Mouse (Mus musculus) G1E (cell line): ENCODE data around the gene Pwwp2b. TPM values are rescaled to one million over a fixed set of nuclear protein-coding genes. Genes with fewer than 3 reads are reported as not detected.

ENCODE experiments used
- ATAC-seq: 2 replicates; pipeline ENCODE4 v1.8.0; 2016; ENCODE audit warnings: mild to moderate bottlenecking; ENCODE audit not compliant: insufficient number of reproducible peaks, poor library complexity, low FRiP score, severe bottlenecking; ENCODE audit errors: extremely low read depth
- DNase-seq: peaks from one replicate; pipeline ENCODE4 v3.0.0; 2012; ENCODE audit warnings: low spot score
- H3K27me3 ChIP-seq: 2 replicates; pipeline ENCODE4 v1.6.1; 2012; ENCODE audit warnings: mild to moderate bottlenecking, low read length, inconsistent platforms; ENCODE audit not compliant: insufficient read depth
- H3K36me3 ChIP-seq: replicated peaks from 2 replicates; pipeline ENCODE3; 2012; ENCODE audit warnings: mild to moderate bottlenecking, inconsistent platforms
- H3K4me1 ChIP-seq: 2 replicates; pipeline ENCODE4 v1.6.1; 2012; ENCODE audit warnings: low read depth, low read length, inconsistent platforms, mixed read lengths; ENCODE audit not compliant: insufficient read depth
- H3K4me3 ChIP-seq: 2 replicates; pipeline ENCODE4 v1.5.1; 2012; ENCODE audit warnings: low read depth, mild to moderate bottlenecking, inconsistent platforms, low read length, moderate library complexity, mixed read lengths
- H3K9me3 ChIP-seq: replicated peaks from 2 replicates; pipeline ENCODE4 v1.6.1; 2012; ENCODE audit warnings: inconsistent platforms
- CTCF ChIP-seq: IDR thresholded peaks from 2 replicates; pipeline ENCODE4 v1.5.1; 2012; ENCODE audit warnings: low read depth, low read length, inconsistent platforms, mixed read lengths
- GATA1 ChIP-seq: IDR thresholded peaks from 2 replicates; pipeline ENCODE4 v1.6.1; 2012; ENCODE audit warnings: borderline replicate concordance, low read length, inconsistent platforms, mixed read lengths
- GATA2 ChIP-seq: IDR thresholded peaks from 2 replicates; pipeline ENCODE4 v1.6.1; 2012; ENCODE audit warnings: low read depth, low read length, inconsistent platforms, borderline replicate concordance
- POLR2AphosphoS5 ChIP-seq: IDR thresholded peaks from 2 replicates; pipeline ENCODE4 v1.6.1; 2012; ENCODE audit warnings: low read depth, low read length, inconsistent platforms; ENCODE audit not compliant: insufficient replicate concordance
- TAL1 ChIP-seq: conservative IDR thresholded peaks from 2 replicates; pipeline ENCODE4 v1.6.1; 2012; ENCODE audit warnings: low read depth, low read length, inconsistent platforms, mixed read lengths
- polyA plus RNA-seq: library from polyadenylated mRNA; stranded (reverse); fragments of >175 nt; gene quantifications from 2 replicates; pipeline ENCODE4 v1.2.3, GENCODE M21; 2012
- total RNA-seq, 2 experiments: library from RNA; stranded (forward) in 1 of 2; stranded (reverse) in 1 of 2; fragments of 200-1000 nt in 1 of 2; fragments of >200 nt in 1 of 2; fragmentation: Nextera tagmentation in 1 of 2; gene quantifications; 2 replicates each; pipeline ENCODE4 v1.2.3; 2014 to 2017

Pwwp2b gene
- total and polyA plus RNA-seq, 3 experiments, result 0.01 to 0.05 TPM; not detected in 1

DNA sequence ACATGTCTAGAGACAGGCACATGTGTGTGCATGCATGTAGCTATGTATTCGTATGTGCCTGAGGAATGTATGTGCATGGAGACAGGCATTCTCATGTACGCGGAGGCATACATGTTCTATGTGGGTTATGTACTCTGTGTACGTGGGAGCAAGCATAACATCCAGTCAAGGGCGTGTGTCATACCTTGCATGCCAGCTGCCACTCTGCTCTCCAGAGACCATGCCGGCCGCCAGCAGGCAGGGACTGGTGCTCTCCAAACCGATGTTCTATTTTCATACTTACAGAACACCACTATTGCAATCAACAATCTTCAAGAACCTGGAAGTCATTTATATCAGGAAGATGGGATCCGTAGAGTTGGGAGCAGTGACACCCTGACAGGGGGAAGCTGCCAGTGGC, 31.8 kb upstream of the Pwwp2b start:
- DNase-seq, result no peak
- TF ChIP-seq TAL1, result no peak
- TF ChIP-seq CTCF, result no peak
- no peak for TF ChIP-seq GATA1
- no peak for TF ChIP-seq GATA2
- no peak for TF ChIP-seq POLR2AphosphoS5
- Histone ChIP-seq H3K9me3 (peaks cover 44% of the 10 kb centered on the region), H3K27me3 (peaks cover 2% of the 10 kb centered on the region; the same call in 1 of the 2 replicates), H3K36me3 (no peaks in the 10 kb centered on the region), H3K4me1 (peaks cover 6% of the 10 kb centered on the region), H3K4me3 (no peak overlapping the region)
- no peak for ATAC-seq

DNA sequence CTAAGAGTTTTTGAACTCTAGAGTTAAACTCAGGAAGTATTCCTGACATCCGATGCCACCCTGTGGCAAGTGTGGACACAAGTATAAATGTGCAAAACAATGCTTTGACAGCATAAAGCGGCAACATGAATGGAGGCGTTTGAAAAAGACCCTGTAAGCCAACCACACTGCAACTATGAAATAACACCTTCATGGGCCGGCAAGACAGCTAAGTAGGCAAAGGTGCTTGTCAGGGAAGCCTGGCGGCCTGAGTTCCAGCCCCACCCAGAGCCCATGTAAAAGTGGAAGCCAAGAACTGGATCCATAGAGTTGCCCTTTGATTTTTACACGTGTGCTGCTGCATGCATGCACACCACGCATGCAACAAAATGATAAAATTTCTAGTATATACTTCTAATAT, 31.2 kb upstream of the Pwwp2b start:
- Histone ChIP-seq H3K36me3 (no peaks in the 10 kb centered on the region), H3K4me1 (peaks cover 6% of the 10 kb centered on the region; the same call in 1 of the 2 replicates), H3K9me3 (peaks cover 46% of the 10 kb centered on the region), H3K4me3 (no peak overlapping the region), H3K27me3 (peaks cover 2% of the 10 kb centered on the region; the same call in 1 of the 2 replicates)
- ATAC-seq, result no peak
- no peak for DNase-seq
- TF ChIP-seq CTCF, result no peak
- no peak for TF ChIP-seq GATA1
- no peak for TF ChIP-seq GATA2
- TF ChIP-seq POLR2AphosphoS5, result no peak

DNA sequence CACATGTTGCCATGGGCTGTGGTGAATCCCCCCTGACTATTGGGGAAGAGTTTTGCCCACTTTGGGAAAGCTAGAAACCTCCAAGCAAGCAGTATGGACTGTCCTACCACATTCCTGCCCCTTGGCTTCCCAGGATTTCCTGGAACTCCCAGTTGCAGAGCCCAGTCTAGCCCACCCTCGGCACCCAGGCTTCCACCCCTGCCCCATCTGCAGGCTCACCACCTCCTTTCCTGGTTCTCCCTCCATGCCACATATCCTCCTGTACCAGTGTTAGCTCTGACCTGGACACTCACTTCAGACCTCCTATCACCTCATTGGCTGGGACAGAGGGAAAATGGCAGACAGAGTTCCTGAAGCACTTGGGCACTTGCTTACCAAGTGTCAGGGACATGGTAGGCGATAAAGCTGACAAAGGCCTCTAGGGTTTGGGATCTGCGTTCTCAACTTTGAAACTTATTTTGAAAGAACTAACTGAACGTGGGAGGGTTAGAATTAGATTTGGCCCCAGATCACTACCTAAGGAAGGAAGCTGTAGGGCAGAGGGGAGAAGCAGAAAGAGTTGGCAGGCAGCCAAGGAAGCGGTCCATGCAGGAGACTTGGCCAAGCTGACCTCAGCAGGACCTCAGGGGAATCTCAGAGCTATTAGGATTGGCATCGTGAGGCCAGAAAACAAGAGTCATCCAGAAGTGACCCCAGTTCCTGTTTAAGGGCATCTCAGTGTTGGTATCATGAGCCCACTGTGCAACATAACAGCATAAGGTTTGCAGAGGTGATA, 29.5 kb upstream of the Pwwp2b start:
- H3K4me3 ChIP-seq, result no peak overlapping the region
- peaks cover 2% of the 10 kb centered on the region; the same call in 1 of the 2 replicates for H3K27me3 ChIP-seq
- ATAC-seq, result no peak
- peaks cover 45% of the 10 kb centered on the region for H3K9me3 ChIP-seq
- no peaks in the 10 kb centered on the region for H3K36me3 ChIP-seq
- no peaks in the 10 kb centered on the region for H3K4me1 ChIP-seq
- DNase-seq, result no peak
- TF ChIP-seq GATA1, result no peak
- no peak for TF ChIP-seq TAL1
- no peak for TF ChIP-seq CTCF
- no peak for TF ChIP-seq GATA2
- TF ChIP-seq POLR2AphosphoS5, result no peak

DNA sequence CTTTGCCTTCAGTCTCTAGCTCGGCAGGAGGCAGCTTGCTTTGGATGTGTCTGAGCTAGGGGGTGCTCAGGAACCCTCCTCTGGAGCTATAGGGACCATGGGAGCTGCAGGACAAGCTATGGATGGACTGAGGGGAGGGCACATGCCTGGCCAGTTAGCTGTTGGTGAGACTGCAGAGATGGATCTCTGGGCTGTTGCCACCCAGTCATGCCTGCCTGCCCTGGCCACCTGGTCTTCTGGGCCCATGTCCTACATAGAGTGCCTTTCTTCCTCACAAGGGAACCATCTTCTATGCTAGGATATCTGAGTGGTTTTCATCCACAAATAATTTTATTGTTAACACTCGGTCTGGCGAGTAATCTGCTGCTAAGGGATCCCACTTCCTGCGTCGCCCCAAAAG, 28.8 kb upstream of the Pwwp2b start:
- no peak for DNase-seq
- no peak for ATAC-seq
- H3K9me3 ChIP-seq, result peaks cover 50% of the 10 kb centered on the region
- no peaks in the 10 kb centered on the region for H3K4me1 ChIP-seq
- H3K27me3 ChIP-seq, result peaks cover 2% of the 10 kb centered on the region; the same call in 1 of the 2 replicates
- no peak overlapping the region for H3K4me3 ChIP-seq
- TF ChIP-seq CTCF (no peak), GATA2 (no peak), POLR2AphosphoS5 (no peak), GATA1 (no peak), TAL1 (no peak)
- no peaks in the 10 kb centered on the region for H3K36me3 ChIP-seq

DNA sequence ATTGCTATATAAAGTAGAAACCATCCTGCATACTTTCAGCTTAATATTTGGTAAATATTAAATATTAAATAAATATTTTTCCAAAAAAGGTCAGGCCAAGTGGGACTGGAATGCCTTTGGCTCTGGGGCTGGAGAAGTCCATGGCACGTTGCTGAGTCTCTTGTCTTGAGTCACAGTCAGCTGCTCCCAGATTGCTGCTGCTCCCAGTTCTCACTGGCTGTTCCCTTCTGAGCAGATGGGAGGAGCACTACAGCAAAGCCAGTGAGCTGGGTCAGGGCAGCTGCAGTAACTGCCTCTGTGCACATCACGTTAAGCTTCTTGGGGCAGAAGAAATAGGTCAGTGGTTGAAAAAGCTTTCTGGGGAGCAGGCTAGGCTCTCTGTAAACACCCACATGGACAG, 28.0 kb upstream of the Pwwp2b start:
- no peak for ATAC-seq
- Histone ChIP-seq H3K4me1 (no peaks in the 10 kb centered on the region), H3K9me3 (peaks cover 55% of the 10 kb centered on the region), H3K4me3 (no peak overlapping the region), H3K27me3 (peaks cover 2% of the 10 kb centered on the region; the same call in 1 of the 2 replicates), H3K36me3 (no peaks in the 10 kb centered on the region)
- no peak for TF ChIP-seq CTCF
- TF ChIP-seq TAL1, result no peak
- no peak for TF ChIP-seq POLR2AphosphoS5
- DNase-seq, result no peak

DNA sequence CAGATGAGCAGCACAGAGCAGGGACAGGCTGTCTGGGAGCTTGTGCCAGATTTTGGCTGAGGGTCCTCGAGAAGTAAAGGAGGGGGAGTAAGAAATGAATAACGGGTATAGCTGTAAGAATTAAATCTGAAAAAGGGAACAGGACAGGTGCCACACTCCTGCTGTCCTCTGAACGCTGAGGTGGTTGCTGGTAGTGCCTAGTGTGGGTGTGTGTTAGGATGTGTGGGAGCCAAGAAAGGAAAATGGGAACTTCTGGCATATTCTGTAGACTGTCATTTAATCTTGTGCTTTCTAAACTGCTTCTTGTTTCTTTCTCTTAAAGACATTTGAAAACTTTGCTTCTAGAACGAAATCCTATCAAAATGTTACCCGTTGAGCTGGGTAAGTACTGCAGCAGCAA, 27.2 kb upstream of the Pwwp2b start:
- Histone ChIP-seq H3K27me3 (peaks cover 2% of the 10 kb centered on the region; the same call in 1 of the 2 replicates), H3K4me3 (no peak overlapping the region), H3K36me3 (no peaks in the 10 kb centered on the region), H3K4me1 (no peaks in the 10 kb centered on the region), H3K9me3 (peaks cover 50% of the 10 kb centered on the region)
- TF ChIP-seq GATA1 (no peak), GATA2 (no peak), CTCF (no peak), TAL1 (no peak), POLR2AphosphoS5 (no peak)
- ATAC-seq (no peak), DNase-seq (no peak)
